Mouse (Mus musculus) ES-E14 (cell line): ENCODE measurements at regions not wholly inside any gene's neighbourhood (a gene's known extent, or its start where the extent isn't known, plus 50 kb on each side); places are given as distances from the start of the nearest gene placed in this dataset.

ENCODE experiments used
- CHD2 ChIP-seq: IDR thresholded peaks from 2 replicates; pipeline ENCODE4 v1.6.1; 2014; ENCODE audit warnings: mild to moderate bottlenecking, low read depth, low read length, inconsistent platforms
- MAFK ChIP-seq: IDR thresholded peaks from 2 replicates; pipeline ENCODE4 v1.6.1; 2014; ENCODE audit warnings: mild to moderate bottlenecking, low read depth, low read length, inconsistent platforms; ENCODE audit not compliant: insufficient read depth

DNA sequence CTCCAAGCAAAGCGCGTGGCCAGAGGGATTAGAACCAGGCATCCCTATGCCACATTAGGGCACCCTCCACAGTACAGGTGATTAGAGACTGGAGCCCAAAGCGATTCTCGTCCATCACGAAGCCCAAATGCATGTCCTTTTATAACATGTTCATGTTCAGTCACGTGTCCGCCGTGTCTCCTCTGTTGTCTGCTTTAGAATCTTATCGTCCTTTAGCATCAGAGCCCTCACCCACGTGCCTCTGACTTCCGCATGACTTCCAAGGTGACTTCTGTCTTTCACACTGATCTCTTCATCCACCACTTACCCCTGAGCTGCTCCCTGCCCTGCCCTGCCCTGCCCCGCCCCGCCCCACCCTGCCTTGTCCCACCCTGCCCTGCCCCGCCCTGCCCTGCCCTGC lies 125.3 kb downstream of the Katnal1 start:
- no peak for TF ChIP-seq MAFK
- TF ChIP-seq CHD2: no peak
